Mouse (Mus musculus): Measurements from ENCODE around the gene Dlgap1.
A peak's percentile ranks its signal among the peaks of the same experiment; 100 is the strongest.

Dlgap1 gene

GRCm38 (mm10) chr17:70614407-70615060, 645.7 kb downstream of the Dlgap1 start:
- DNase-seq (ENCODE audit: low read depth, low spot score): no peak

GRCm38 (mm10) chr17:70622493-70622892, 653.6 kb downstream of the Dlgap1 start:
- DNase-seq (ENCODE audit: low read depth, low spot score): no peak

- no peak for DNase-seq (ENCODE audit: low read depth, low spot score)
Measured at GRCm38 (mm10) chr17:70626396-70626795, 657.5 kb downstream of the Dlgap1 start.

GRCm38 (mm10) chr17:70626925-70627324, 658.1 kb downstream of the Dlgap1 start:
- no peak for DNase-seq (ENCODE audit: low read depth, low spot score)

GRCm38 (mm10) chr17:70629653-70630378, 660.9 kb downstream of the Dlgap1 start:
- no peak for DNase-seq (ENCODE audit: low read depth, low spot score)

GRCm38 (mm10) chr17:70633181-70633944, 664.5 kb downstream of the Dlgap1 start:
- peak; percentile 85 for DNase-seq (ENCODE audit: low read depth, low spot score)

- DNase-seq (ENCODE audit: low read depth, low spot score): no peak
Measured at GRCm38 (mm10) chr17:70643211-70643610, 674.3 kb downstream of the Dlgap1 start.

GRCm38 (mm10) chr17:70646641-70647040, 677.8 kb downstream of the Dlgap1 start:
- DNase-seq (ENCODE audit: low read depth, low spot score): no peak

GRCm38 (mm10) chr17:70661382-70661781, 692.5 kb downstream of the Dlgap1 start:
- DNase-seq (ENCODE audit: low read depth, low spot score): no peak

- no peak for DNase-seq (ENCODE audit: low read depth, low spot score)
Measured at GRCm38 (mm10) chr17:70663992-70664391, 695.1 kb downstream of the Dlgap1 start.

- no peak for DNase-seq (ENCODE audit: low read depth, low spot score)
Measured at GRCm38 (mm10) chr17:70664484-70665040, 695.7 kb downstream of the Dlgap1 start.

- DNase-seq (ENCODE audit: low read depth, low spot score): no peak
Measured at GRCm38 (mm10) chr17:70673985-70674384, 705.1 kb downstream of the Dlgap1 start.

GRCm38 (mm10) chr17:70676522-70676921, 707.6 kb downstream of the Dlgap1 start:
- peak; percentile 74 for DNase-seq (ENCODE audit: low read depth, low spot score)

GRCm38 (mm10) chr17:70683561-70684167, 714.8 kb downstream of the Dlgap1 start:
- peak; percentile 75 for DNase-seq (ENCODE audit: low read depth, low spot score)

- no peak for DNase-seq (ENCODE audit: low read depth, low spot score)
Measured at GRCm38 (mm10) chr17:70690174-70690573, 721.3 kb downstream of the Dlgap1 start.

GRCm38 (mm10) chr17:70690598-70690997, 721.7 kb downstream of the Dlgap1 start:
- DNase-seq (ENCODE audit: low read depth, low spot score): no peak

GRCm38 (mm10) chr17:70706976-70707818, 738.3 kb downstream of the Dlgap1 start:
- DNase-seq (ENCODE audit: low read depth, low spot score): peak; percentile 92

GRCm38 (mm10) chr17:70707819-70708140, 738.9 kb downstream of the Dlgap1 start:
- no peak for DNase-seq (ENCODE audit: low read depth, low spot score)

GRCm38 (mm10) chr17:70709545-70709944, 740.7 kb downstream of the Dlgap1 start:
- DNase-seq (ENCODE audit: low read depth, low spot score): no peak

- DNase-seq (ENCODE audit: low read depth, low spot score): no peak
Measured at GRCm38 (mm10) chr17:70713470-70713869, 744.6 kb downstream of the Dlgap1 start.

Data from R1 (cell line).